Mouse (Mus musculus): ENCODE measurements at regions not wholly inside any gene's neighbourhood (a gene's known extent, or its start where the extent isn't known, plus 50 kb on each side); places are given as distances from the start of the nearest gene placed in this dataset.
A peak's percentile ranks its signal among the peaks of the same experiment; 100 is the strongest.

- H3K27ac ChIP-seq (replicated peaks; ENCODE audit: low read depth, low read length): no peak overlapping the region
- H3K9ac ChIP-seq (ENCODE audit: low read depth, low read length, severe bottlenecking): no peak overlapping the region
- H3K9me3 ChIP-seq (ENCODE audit: control insufficient read depth, low read length): no peaks in the 10 kb centered on the region
- no peaks in the 10 kb centered on the region for H3K4me1 ChIP-seq (ENCODE audit: control insufficient read depth, insufficient read depth, low read length)
- ATAC-seq (ENCODE audit: low FRiP score, low read depth) (no peak), DNase-seq (ENCODE audit: low spot score) (peak; percentile 26)
- H3K4me3 ChIP-seq (replicated peaks; ENCODE audit: low read length): no peak overlapping the region
- H3K4me2 ChIP-seq (replicated peaks; ENCODE audit: low read depth, low read length, severe bottlenecking): no peak overlapping the region
- TF ChIP-seq POLR2A (IDR thresholded peaks at IDR 0.05; ENCODE audit: borderline replicate concordance, extremely low read depth, insufficient read depth, insufficient read length): no peak
- no peaks in the 10 kb centered on the region for H3K36me3 ChIP-seq (ENCODE audit: control insufficient read depth, insufficient read depth, low read length)
- WGBS: 21% methylated on average over 2 of the region's 2 CpGs
- no peaks in the 10 kb centered on the region for H3K27me3 ChIP-seq (ENCODE audit: control insufficient read depth, insufficient read depth, low read length)
These were observed 1561.2 kb upstream of the Zeb2 start for GRCm38 (mm10) chr2:46678366-46678765.

GRCm38 (mm10) chr2:46669517-46670291 lies 1552.5 kb upstream of the Zeb2 start:
- Histone ChIP-seq H3K4me1 (ENCODE audit: control insufficient read depth, insufficient read depth, low read length) (no peaks in the 10 kb centered on the region; the same call in 1 of the 2 replicates), H3K9ac (ENCODE audit: low read depth, low read length, severe bottlenecking) (no peak overlapping the region), H3K27me3 (ENCODE audit: control insufficient read depth, insufficient read depth, low read length) (no peaks in the 10 kb centered on the region), H3K4me2 (replicated peaks; ENCODE audit: low read depth, low read length, severe bottlenecking) (no peak overlapping the region), H3K4me3 (replicated peaks; ENCODE audit: low read length) (no peak overlapping the region), H3K27ac (replicated peaks; ENCODE audit: low read depth, low read length) (no peak overlapping the region), H3K9me3 (ENCODE audit: control insufficient read depth, low read length) (no peaks in the 10 kb centered on the region), H3K36me3 (ENCODE audit: control insufficient read depth, insufficient read depth, low read length) (no peaks in the 10 kb centered on the region)
- ATAC-seq (ENCODE audit: low FRiP score, low read depth): no peak
- DNase-seq (ENCODE audit: low spot score): no peak
- 59% methylated on average over 13 of the region's 13 CpGs for WGBS
- TF ChIP-seq POLR2A (IDR thresholded peaks at IDR 0.05; ENCODE audit: borderline replicate concordance, extremely low read depth, insufficient read depth, insufficient read length): no peak

- Histone ChIP-seq H3K9ac (ENCODE audit: low read depth, low read length, severe bottlenecking) (no peak overlapping the region), H3K36me3 (ENCODE audit: control insufficient read depth, insufficient read depth, low read length) (no peaks in the 10 kb centered on the region), H3K4me1 (ENCODE audit: control insufficient read depth, insufficient read depth, low read length) (no peaks in the 10 kb centered on the region; the same call in 1 of the 2 replicates), H3K27me3 (ENCODE audit: control insufficient read depth, insufficient read depth, low read length) (no peaks in the 10 kb centered on the region), H3K4me2 (replicated peaks; ENCODE audit: low read depth, low read length, severe bottlenecking) (no peak overlapping the region), H3K9me3 (ENCODE audit: control insufficient read depth, low read length) (no peaks in the 10 kb centered on the region), H3K4me3 (replicated peaks; ENCODE audit: low read length) (no peak overlapping the region), H3K27ac (replicated peaks; ENCODE audit: low read depth, low read length) (no peak overlapping the region)
- ATAC-seq (ENCODE audit: low FRiP score, low read depth) (no peak), DNase-seq (ENCODE audit: low spot score) (no peak)
- no peak for TF ChIP-seq POLR2A (IDR thresholded peaks at IDR 0.05; ENCODE audit: borderline replicate concordance, extremely low read depth, insufficient read depth, insufficient read length)
- WGBS: 30% methylated on average over 3 of the region's 3 CpGs
These were observed 1549.8 kb upstream of the Zeb2 start for GRCm38 (mm10) chr2:46666990-46667337.

GRCm38 (mm10) chr2:46666084-46666989 lies 1549.1 kb upstream of the Zeb2 start:
- 53% methylated on average over 10 of the region's 10 CpGs for WGBS
- Histone ChIP-seq H3K27ac (replicated peaks; ENCODE audit: low read depth, low read length) (no peak overlapping the region), H3K36me3 (ENCODE audit: control insufficient read depth, insufficient read depth, low read length) (no peaks in the 10 kb centered on the region), H3K4me1 (ENCODE audit: control insufficient read depth, insufficient read depth, low read length) (no peaks in the 10 kb centered on the region; the same call in 1 of the 2 replicates), H3K4me2 (replicated peaks; ENCODE audit: low read depth, low read length, severe bottlenecking) (no peak overlapping the region), H3K9me3 (ENCODE audit: control insufficient read depth, low read length) (no peaks in the 10 kb centered on the region), H3K4me3 (replicated peaks; ENCODE audit: low read length) (no peak overlapping the region), H3K9ac (ENCODE audit: low read depth, low read length, severe bottlenecking) (no peak overlapping the region), H3K27me3 (ENCODE audit: control insufficient read depth, insufficient read depth, low read length) (no peaks in the 10 kb centered on the region)
- no peak for TF ChIP-seq POLR2A (IDR thresholded peaks at IDR 0.05; ENCODE audit: borderline replicate concordance, extremely low read depth, insufficient read depth, insufficient read length)
- no peak for ATAC-seq (ENCODE audit: low FRiP score, low read depth)
- no peak for DNase-seq (ENCODE audit: low spot score)

- ATAC-seq (ENCODE audit: low FRiP score, low read depth): no peak
- Histone ChIP-seq H3K9ac (ENCODE audit: low read depth, low read length, severe bottlenecking) (no peak overlapping the region), H3K4me2 (replicated peaks; ENCODE audit: low read depth, low read length, severe bottlenecking) (no peak overlapping the region), H3K27me3 (ENCODE audit: control insufficient read depth, insufficient read depth, low read length) (no peaks in the 10 kb centered on the region), H3K9me3 (ENCODE audit: control insufficient read depth, low read length) (no peaks in the 10 kb centered on the region), H3K36me3 (ENCODE audit: control insufficient read depth, insufficient read depth, low read length) (no peaks in the 10 kb centered on the region), H3K27ac (replicated peaks; ENCODE audit: low read depth, low read length) (no peak overlapping the region), H3K4me1 (ENCODE audit: control insufficient read depth, insufficient read depth, low read length) (no peaks in the 10 kb centered on the region), H3K4me3 (replicated peaks; ENCODE audit: low read length) (no peak overlapping the region)
- TF ChIP-seq POLR2A (IDR thresholded peaks at IDR 0.05; ENCODE audit: borderline replicate concordance, extremely low read depth, insufficient read depth, insufficient read length): no peak
- no peak for DNase-seq (ENCODE audit: low spot score)
- whole genome bisulfite sequencing: 78% methylated on average over 3 of the region's 3 CpGs
These were observed 1544.7 kb upstream of the Zeb2 start for GRCm38 (mm10) chr2:46661876-46662275.

All from limb, embryonic 14.5 days (tissue).